Mouse (Mus musculus): ENCODE data around the gene Lair1. TPM values are rescaled to one million over a fixed set of nuclear protein-coding genes. Genes with fewer than 3 reads are reported as not detected.

Lair1 gene
- 3.5 and 4.6 TPM in 2 replicates for polyA plus RNA-seq (2015; fragmentation: Nextera tagmentation; extraction: Ambion mirVana)

DNA sequence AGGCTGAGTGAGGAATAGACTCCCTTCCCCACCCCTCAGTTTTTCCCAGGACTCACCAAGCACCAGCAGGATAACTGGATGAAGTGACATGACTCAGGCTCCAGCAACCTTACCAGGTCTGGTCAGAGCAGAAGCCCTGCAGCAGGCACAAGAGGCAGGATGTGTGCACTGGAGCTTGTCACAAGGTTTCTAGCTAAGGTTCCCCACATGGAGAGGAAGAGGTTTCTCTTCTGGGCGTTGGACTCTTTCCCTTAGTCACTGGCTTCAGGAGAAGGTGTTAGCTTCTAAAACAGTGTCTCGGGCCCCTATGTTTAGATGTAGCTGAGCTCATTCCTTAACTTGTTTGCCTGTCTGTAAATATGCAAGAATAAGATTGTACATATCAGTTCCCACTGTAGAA lies at the start of gene Lair1:
TSS of gene Lair1 (minus strand) at position 192 of the 400 bp plus-strand sequence.
- Histone ChIP-seq H3K4me1 (no peaks in the 10 kb centered on the region), H3K9ac (replicated peaks) (no peak within 1 kb of the TSS), H3K4me2 (no peak within 1 kb of the TSS), H3K27ac (replicated peaks) (no peak within 1 kb of the TSS), H3K27me3 (replicated peaks) (no peaks in the 10 kb centered on the region), H3K9me3 (replicated peaks) (no peaks in the 10 kb centered on the region), H3K4me3 (replicated peaks) (no peak within 1 kb of the TSS), H3K36me3 (no peaks in the 10 kb centered on the region)
- no peak for ATAC-seq (ENCODE audit: low FRiP score)
- 89% methylated on average over 2 of the region's 2 CpGs for WGBS

DNA sequence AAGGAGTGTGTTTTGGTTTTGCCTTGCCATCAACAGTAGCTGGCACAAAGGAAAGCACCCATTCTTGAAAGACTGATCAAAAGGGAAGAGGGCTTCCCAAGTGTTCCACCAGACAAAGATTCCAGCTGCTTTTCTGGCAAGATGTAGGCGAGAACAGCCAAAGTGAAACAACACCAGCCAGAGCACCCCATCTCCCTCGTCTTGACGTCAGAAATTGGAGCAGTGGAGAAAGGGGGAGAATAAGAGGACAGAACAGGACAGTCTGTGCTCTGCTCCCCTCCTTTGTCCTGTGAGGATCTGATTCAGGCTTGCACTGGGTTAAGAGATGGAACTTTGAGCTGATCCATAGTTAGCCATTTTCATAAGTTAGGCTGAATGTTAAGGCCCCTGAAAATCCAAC lies 48.8 kb upstream of the Lair1 start:
- H3K27ac ChIP-seq (replicated peaks), result no peak overlapping the region

DNA sequence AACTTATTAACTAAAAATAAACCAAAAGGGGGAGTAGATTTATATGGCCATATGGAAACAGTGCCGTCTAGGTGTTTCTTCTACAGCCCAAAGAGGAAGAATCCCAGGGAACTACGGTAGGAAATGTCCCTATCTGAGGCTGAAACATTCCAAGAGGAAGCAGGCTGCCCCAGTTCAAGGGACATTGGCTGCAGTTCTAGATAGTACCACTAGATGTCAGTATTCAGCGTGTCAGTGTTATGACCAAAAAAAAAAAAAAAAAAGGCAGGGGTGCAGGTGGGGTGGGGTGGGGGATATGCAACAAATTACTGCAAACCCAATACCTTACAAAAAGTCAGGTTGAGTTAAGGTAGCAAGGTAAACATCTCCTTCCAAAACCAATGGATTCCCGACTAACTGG lies 40.4 kb upstream of the Lair1 start:
- Histone ChIP-seq H3K4me3 (replicated peaks) (no peak overlapping the region), H3K36me3 (no peaks in the 10 kb centered on the region), H3K4me1 (no peaks in the 10 kb centered on the region), H3K9me3 (replicated peaks) (no peaks in the 10 kb centered on the region), H3K9ac (replicated peaks) (no peak overlapping the region), H3K27ac (replicated peaks) (no peak overlapping the region), H3K4me2 (no peak overlapping the region), H3K27me3 (replicated peaks) (no peaks in the 10 kb centered on the region)
- ATAC-seq (ENCODE audit: low FRiP score), result no peak
- 12% methylated on average over 4 of the region's 4 CpGs for WGBS

More for the DNA sequence above, 48.8 kb upstream of the Lair1 start:
- Histone ChIP-seq H3K9me3 (replicated peaks) (no peaks in the 10 kb centered on the region), H3K4me3 (replicated peaks) (no peak overlapping the region), H3K4me1 (no peaks in the 10 kb centered on the region), H3K27me3 (replicated peaks) (no peaks in the 10 kb centered on the region), H3K9ac (replicated peaks) (no peak overlapping the region), H3K4me2 (no peak overlapping the region), H3K36me3 (no peaks in the 10 kb centered on the region)
- WGBS, result 50% methylated on average over 3 of the region's 3 CpGs
- ATAC-seq (ENCODE audit: low FRiP score), result no peak

DNA sequence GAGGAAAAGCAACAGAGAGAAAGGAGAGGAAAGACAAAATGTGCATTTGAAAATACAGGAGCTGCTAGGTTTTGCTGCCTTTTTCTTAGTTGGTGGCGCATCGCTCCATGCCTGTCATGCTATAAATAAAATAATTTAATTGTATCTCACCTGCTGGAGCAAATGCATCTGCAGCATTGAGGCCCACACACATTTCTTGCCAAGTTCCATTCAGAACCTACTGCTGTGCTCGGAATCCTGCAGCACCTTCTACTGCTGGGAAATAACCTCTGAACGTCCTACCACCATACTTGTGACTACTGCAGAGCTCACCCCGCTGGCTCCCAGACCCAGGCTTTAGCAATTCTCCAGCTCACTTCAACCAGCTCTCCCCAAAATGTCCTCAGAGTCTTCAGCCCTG lies 38.1 kb upstream of the Lair1 start:
- no peak overlapping the region for H3K4me2 ChIP-seq
- H3K4me3 ChIP-seq (replicated peaks), result no peak overlapping the region
- H3K9ac ChIP-seq (replicated peaks), result no peak overlapping the region
- H3K4me1 ChIP-seq, result no peaks in the 10 kb centered on the region
- no peaks in the 10 kb centered on the region for H3K9me3 ChIP-seq (replicated peaks)
- WGBS, result 90% methylated on average over 5 of the region's 5 CpGs
- H3K27me3 ChIP-seq (replicated peaks), result no peaks in the 10 kb centered on the region
- H3K27ac ChIP-seq (replicated peaks), result no peak overlapping the region
- ATAC-seq (ENCODE audit: low FRiP score), result no peak
- no peaks in the 10 kb centered on the region for H3K36me3 ChIP-seq

DNA sequence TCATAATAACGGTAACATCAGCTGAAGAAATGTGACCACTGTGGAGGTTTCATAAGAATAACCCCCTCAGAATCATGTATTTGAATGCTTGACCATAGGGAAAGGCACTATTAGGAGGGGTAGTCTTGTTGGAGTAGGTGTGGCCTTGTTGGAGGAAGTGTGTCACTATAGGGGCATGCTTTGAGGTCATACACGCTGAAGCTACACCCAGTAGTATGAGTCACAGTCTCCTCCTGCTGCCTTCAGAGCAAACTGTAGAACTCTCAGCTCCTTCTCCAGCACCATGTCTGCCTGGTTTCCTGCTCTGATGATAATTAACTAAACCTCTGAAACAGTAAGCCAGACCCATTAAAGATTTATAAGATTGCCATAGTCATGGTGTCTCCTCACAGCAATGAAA lies 35.8 kb upstream of the Lair1 start:
- Histone ChIP-seq H3K27me3 (replicated peaks) (no peaks in the 10 kb centered on the region), H3K4me2 (no peak overlapping the region), H3K27ac (replicated peaks) (no peak overlapping the region), H3K9ac (replicated peaks) (no peak overlapping the region), H3K36me3 (no peaks in the 10 kb centered on the region), H3K9me3 (replicated peaks) (no peaks in the 10 kb centered on the region), H3K4me1 (no peaks in the 10 kb centered on the region), H3K4me3 (replicated peaks) (no peak overlapping the region)
- ATAC-seq (ENCODE audit: low FRiP score), result no peak
- WGBS, result 91% methylated on average over 2 of the region's 2 CpGs

DNA sequence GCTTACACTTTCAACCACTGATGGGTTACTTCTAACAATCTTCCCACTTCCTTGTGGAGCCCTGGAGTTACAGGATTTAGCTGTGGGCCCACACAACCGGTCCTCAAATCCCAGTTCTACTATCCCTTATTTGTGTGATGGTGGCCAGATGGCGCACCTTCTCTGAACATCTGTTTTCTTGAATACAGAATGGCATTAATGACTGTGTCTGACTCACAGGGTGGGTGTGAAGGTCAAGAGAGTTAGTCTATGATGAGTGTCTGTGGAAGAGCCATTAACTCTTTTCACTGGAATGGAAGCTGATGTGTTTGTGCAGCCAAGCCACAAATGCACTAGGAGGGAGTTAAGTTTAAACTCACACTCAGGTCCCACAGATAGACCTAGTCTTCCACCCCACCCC lies 35.3 kb upstream of the Lair1 start:
- Histone ChIP-seq H3K9me3 (replicated peaks) (no peaks in the 10 kb centered on the region), H3K4me3 (replicated peaks) (no peak overlapping the region), H3K9ac (replicated peaks) (no peak overlapping the region), H3K27ac (replicated peaks) (no peak overlapping the region), H3K27me3 (replicated peaks) (no peaks in the 10 kb centered on the region), H3K4me1 (no peaks in the 10 kb centered on the region), H3K4me2 (no peak overlapping the region), H3K36me3 (no peaks in the 10 kb centered on the region)
- 70% methylated on average over 2 of the region's 2 CpGs for WGBS
- ATAC-seq (ENCODE audit: low FRiP score), result no peak

DNA sequence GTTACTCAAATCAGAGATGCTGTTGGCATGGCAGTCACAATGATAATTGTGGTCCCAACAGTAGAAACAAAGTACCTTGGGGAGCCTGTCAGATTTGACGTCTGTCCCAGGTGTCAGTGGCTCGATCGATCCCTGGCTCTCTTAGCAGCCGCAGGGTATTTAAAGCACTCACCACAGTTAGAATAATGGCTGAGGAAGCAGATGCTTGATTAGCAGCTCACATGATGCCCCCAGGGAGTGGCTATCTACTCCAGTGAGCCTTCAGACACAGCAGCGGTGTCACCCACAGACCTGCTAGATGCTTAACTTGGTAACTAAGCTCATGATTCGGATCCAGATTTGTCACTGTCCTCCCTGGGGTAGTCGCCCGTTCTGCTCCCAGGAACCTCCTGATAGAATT lies 28.2 kb upstream of the Lair1 start:
- Histone ChIP-seq H3K9ac (replicated peaks) (no peak overlapping the region), H3K27me3 (replicated peaks) (no peaks in the 10 kb centered on the region), H3K9me3 (replicated peaks) (no peaks in the 10 kb centered on the region), H3K27ac (replicated peaks) (no peak overlapping the region), H3K36me3 (no peaks in the 10 kb centered on the region), H3K4me3 (replicated peaks) (no peak overlapping the region), H3K4me1 (0 out of 2 replicates have a peak, but pooled peaks cover 3% of the 10 kb centered on the region), H3K4me2 (no peak overlapping the region)
- ATAC-seq (ENCODE audit: low FRiP score), result no peak
- 48% methylated on average over 8 of the region's 8 CpGs for WGBS

DNA sequence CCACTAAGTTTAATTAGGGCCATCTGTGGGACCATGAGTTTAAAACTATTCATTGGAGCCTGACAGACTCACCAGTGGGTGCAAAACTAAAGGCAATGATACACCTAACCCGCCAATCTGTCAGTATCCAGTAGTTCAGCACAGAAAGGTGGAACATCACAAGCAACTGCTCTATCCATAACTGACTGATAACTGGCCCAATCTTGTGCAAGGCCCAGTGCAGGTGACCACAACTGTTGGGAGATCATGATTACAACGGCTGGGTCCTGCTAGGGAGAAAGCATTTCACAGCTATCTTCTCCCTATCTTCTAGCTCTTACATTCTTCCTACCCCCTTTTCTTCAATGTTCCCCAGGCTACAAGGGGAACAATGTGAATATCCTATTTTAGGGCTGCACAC lies 25.7 kb upstream of the Lair1 start:
- Histone ChIP-seq H3K36me3 (no peaks in the 10 kb centered on the region), H3K4me3 (replicated peaks) (no peak overlapping the region), H3K4me1 (0 out of 2 replicates have a peak, but pooled peaks cover 3% of the 10 kb centered on the region), H3K9me3 (replicated peaks) (no peaks in the 10 kb centered on the region), H3K4me2 (no peak overlapping the region), H3K9ac (replicated peaks) (no peak overlapping the region), H3K27ac (replicated peaks) (no peak overlapping the region), H3K27me3 (replicated peaks) (no peaks in the 10 kb centered on the region)
- ATAC-seq (ENCODE audit: low FRiP score), result no peak
- 79% methylated on average over 2 of the region's 2 CpGs for WGBS

DNA sequence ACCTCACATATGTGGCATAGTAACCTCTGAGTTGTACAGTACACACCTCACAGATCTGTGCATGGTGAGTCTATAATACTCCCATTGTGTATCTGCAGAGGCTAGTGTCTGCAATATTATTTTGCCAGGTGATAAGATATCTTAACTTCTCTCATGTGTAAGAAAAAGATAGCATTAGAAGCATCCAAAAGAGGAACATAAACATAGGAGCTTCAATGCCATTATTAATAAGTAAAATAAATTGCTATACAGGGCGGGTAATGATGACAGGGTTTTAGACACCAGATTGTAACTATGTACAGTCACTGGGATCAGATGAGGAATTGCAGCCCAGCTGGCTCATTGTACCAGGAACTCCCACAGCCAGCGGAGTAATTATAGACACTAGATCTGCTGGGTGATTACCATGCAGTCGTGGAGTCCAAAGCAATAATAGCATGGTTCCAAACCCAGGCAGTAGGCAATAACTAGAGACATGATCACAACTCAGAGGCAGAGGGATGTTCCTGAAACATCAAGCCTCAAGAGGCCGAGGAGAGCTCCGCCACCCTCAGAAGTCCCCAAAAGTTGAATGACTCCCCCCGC lies 25.0 kb upstream of the Lair1 start:
- no peaks in the 10 kb centered on the region for H3K9me3 ChIP-seq (replicated peaks)
- H3K9ac ChIP-seq (replicated peaks), result no peak overlapping the region
- 0 out of 2 replicates have a peak, but pooled peaks cover 3% of the 10 kb centered on the region for H3K4me1 ChIP-seq
- 75% methylated on average over 6 of the region's 6 CpGs for WGBS
- no peaks in the 10 kb centered on the region for H3K36me3 ChIP-seq
- no peak overlapping the region for H3K4me2 ChIP-seq
- no peak overlapping the region for H3K27ac ChIP-seq (replicated peaks)
- no peak for ATAC-seq (ENCODE audit: low FRiP score)
- no peak overlapping the region for H3K4me3 ChIP-seq (replicated peaks)
- no peaks in the 10 kb centered on the region for H3K27me3 ChIP-seq (replicated peaks)

DNA sequence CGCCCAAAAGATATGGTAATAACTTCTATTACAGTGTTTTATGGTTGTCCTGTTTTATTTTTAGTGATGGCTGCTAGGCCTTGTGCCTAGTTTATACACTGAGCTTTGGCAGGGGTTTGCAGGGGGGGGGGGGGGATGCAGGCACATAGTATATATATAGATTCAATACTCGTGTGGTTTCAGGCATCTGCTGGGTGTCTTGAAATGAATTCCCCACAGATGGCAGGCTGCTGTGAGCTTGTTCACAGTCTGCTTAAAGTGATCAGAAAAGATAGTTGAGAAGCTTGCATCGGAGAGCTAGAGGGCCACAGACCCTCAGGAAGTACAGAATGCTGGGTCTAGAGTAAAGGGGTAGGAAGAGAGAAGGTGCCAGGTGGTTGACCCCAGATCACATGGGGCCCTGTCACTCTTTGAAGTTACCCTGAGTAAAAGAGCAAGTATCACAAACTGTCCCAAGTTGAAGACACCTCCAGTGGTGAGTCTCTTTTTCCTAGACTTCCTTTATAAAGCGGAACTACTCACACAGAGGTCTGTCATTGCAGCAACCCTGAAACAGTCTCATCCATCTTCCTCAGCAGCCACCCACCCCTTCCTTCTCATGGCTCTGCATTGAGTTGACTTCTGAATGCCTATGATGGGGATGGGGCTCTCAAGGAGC lies 24.4 kb upstream of the Lair1 start:
- H3K9me3 ChIP-seq (replicated peaks), result no peaks in the 10 kb centered on the region
- no peak for ATAC-seq (ENCODE audit: low FRiP score)
- H3K27me3 ChIP-seq (replicated peaks), result no peaks in the 10 kb centered on the region
- no peak overlapping the region for H3K27ac ChIP-seq (replicated peaks)
- no peaks in the 10 kb centered on the region for H3K36me3 ChIP-seq
- H3K4me1 ChIP-seq, result 0 out of 2 replicates have a peak, but pooled peaks cover 3% of the 10 kb centered on the region
- H3K4me3 ChIP-seq (replicated peaks), result no peak overlapping the region
- WGBS, result 80% methylated on average over 4 of the region's 4 CpGs
- no peak overlapping the region for H3K4me2 ChIP-seq
- H3K9ac ChIP-seq (replicated peaks), result no peak overlapping the region

DNA sequence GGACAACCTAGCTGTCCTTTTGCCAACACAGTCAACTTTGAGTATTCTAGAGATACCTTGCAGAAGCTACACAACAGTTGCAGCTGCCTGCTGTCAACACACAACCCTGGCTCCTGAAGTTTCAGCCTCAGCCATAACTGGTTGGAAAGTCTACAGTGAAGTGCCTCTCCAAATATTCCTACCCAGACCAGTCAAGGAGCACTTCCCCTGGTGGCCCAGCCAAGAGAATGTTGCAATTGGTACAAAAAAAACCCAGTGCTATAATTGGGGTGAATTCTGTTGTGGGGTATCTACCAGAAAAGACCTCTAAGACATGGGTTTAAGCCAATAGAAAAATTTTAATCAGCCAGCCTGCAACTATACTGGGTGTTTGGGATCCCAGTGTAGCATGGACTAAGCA lies 22.6 kb upstream of the Lair1 start:
- H3K9me3 ChIP-seq (replicated peaks), result no peaks in the 10 kb centered on the region
- no peaks in the 10 kb centered on the region for H3K36me3 ChIP-seq
- H3K4me3 ChIP-seq (replicated peaks), result no peak overlapping the region
- H3K27me3 ChIP-seq (replicated peaks), result no peaks in the 10 kb centered on the region
- no peak for ATAC-seq (ENCODE audit: low FRiP score)
- H3K27ac ChIP-seq (replicated peaks), result no peak overlapping the region
- no peaks in the 10 kb centered on the region for H3K4me1 ChIP-seq
- H3K4me2 ChIP-seq, result no peak overlapping the region
- no peak overlapping the region for H3K9ac ChIP-seq (replicated peaks)

DNA sequence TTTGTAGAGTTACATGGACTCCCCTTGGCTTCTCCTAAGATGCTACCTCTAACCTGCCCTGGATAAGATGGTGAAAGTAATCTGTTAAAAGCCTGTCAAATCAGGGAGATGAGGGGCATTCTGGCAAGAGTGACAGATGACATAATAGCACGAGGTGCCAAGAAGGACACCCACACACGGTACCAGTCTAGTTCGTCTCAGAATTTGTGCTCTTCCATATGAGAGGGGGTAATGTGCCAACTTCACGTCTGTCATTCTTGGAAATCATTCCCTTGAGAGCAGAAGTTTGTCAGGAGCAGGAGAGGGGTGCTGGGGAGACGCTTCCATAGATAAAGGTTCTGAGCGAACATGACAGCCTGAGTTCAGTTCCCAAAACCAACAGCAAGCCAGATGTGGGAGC lies 21.2 kb upstream of the Lair1 start:
- ATAC-seq (ENCODE audit: low FRiP score), result no peak
- WGBS, result 84% methylated on average over 6 of the region's 6 CpGs
- no peaks in the 10 kb centered on the region for H3K4me1 ChIP-seq
- H3K36me3 ChIP-seq, result no peaks in the 10 kb centered on the region
- no peak overlapping the region for H3K4me2 ChIP-seq
- no peaks in the 10 kb centered on the region for H3K27me3 ChIP-seq (replicated peaks)
- H3K9me3 ChIP-seq (replicated peaks), result no peaks in the 10 kb centered on the region
- H3K9ac ChIP-seq (replicated peaks), result no peak overlapping the region
- H3K4me3 ChIP-seq (replicated peaks), result no peak overlapping the region
- no peak overlapping the region for H3K27ac ChIP-seq (replicated peaks)
